Mouse (Mus musculus): ENCODE results near the gene Isca2.

DNA sequence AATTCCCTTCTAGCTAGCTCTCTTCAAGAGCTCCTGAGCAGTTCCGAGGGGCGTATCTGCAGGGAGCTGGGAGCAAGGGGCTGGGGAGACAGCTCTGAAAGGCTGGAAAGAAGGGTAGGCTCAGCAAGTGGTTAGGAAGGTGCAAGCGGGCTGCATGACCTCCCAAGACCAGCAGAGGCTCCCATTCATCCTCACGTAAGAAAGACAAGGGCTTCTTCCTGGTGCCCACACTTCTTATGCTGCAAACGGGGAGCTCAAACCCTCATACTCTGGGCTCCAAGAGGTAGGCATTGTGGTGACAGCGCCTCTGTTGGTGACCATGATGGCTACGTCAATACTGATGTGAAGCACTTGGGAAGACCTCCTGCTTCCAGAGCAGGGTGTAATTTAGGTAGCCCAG is 40.7 kb downstream of the Isca2 start:
- peak; percentile 63 for TF ChIP-seq CTCF (IDR thresholded peaks at IDR 0.05)
- TF ChIP-seq EP300 (IDR thresholded peaks at IDR 0.05) = no peak
